Mouse (Mus musculus) cerebellum, adult 9-11 months (tissue): ENCODE results near the gene Rbbp9.
"Not testable (repeated sequence)": the region's sequence is repeated elsewhere in the genome, so short reads cannot be mapped to it uniquely, and the experiment has no call there.

Source experiments
- DNase-seq: peaks from one replicate; pipeline ENCODE4 v3.0.0; 2022

The Rbbp9 gene

DNA sequence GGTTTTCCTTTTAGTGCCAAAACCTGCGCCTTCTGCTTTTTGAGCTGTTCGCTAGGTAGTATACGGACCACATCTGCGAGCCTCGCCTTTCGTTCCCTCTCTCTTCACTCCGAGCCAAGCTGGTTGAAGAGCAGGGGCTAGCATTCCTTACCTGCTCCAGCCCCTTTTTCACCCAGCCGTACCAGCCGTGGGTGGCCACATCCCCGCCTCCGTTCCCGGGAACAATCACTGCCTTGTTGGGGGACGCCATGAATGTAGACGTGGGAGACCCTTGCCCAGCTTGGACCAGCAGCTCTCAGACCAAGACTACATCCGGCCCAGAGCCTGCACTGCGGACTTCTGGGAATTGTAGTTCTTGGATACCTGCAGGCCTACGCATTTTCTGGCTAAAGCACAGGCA is at the start of gene Rbbp9:
Rbbp9 (minus strand) TSS at position 341 of the 400 bp plus-strand sequence.
- peak; percentile 75 for DNase-seq

DNA sequence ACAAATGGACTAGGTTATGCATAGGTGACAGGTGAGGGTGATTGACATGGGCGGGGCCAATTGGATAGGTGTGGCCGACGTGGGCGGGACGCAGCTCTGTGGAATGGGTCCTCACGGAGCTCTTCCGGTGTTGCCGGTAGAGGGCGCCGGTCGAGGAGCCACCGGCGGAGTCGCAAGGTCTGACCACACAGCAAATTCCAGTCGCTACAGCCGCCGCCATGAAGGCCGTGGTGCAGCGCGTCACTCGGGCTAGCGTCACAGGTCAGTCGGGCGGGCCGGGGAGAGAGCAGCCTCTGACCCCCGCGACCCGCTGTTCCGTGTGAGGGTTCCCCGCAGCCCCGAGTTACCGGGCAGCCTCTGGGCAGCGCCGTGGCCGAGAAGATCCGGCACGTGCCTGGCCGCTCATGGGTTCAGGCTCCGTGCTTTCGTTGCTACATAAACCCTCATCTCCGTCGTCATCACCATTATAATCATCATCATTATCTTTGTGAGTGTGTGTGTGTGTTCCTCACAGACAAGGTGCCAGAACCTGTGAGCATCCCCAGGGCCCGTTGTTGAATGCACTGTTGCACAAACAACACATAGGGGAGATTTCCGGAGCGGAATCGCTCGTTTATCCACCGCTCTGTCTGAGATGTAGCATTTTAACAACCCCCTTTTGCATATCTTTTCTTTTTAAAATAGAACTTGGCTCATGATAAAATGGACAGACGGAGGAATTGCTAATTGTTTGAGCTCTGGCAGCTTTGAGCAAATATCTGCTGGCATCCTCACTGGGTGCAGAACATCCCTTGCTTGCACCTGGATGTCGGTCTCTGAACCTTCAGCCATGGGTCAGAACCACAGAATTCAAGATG is 49.4 kb upstream of the Rbbp9 start, which contains the start of gene Dtd1:
Dtd1 (plus strand) TSS at position 67 of the 857 bp plus-strand sequence.
- peak; percentile 95 for DNase-seq

DNA sequence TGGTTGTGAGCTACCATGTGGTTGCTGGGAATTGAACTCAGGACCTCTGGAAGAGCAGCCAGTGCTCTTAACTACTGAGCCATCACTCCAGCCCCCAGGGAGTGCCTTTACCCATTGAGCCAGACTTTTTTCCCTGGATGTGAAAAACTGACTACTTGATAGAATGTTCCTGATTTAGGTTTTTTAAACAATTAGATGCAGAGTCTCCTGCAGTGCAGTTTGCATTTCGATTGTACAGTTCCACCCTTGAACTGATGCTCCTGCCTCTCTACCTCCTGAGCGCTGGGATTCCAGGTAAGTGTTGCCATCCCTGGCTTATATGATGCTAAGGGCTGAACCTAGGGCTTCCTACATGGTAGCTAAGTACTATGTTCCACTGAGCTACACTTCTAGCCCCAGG is 47.3 kb upstream of the Rbbp9 start:
- no peak for DNase-seq

DNA sequence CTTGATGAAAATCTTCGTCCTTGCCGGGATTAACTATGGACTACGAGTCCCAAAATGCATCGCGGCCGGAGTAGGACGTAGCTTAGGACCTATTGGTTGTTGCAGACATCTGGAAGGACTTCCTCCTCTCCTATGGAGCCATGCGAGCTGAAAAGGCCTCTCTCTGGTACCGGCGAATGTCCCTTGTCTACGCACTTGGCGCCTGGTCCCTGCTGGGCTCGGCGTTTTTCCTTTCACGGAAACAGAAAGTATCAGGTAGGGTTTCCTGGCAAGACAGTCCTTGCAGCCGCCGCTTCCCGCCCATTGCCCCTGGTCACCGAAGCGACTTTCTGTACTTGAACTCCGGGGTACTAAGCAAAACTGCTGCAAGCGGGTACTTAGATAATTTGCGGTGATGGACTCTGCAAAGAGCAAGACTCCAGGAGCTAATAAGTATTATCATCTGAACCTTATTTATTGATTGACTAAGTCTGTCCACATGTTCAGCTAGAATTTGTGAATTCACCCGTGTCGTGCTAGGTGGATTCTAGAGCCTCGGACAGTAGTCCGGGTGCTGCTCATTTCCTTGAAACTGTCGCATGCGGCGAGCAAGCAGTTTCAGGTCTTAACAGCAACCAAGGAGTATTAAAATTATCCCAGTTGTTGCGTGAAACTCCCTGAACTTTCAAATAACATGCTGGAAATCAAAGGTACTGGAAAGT is 43.4 kb upstream of the Rbbp9 start, which contains the start of gene Smim26:
Smim26 (plus strand) TSS at position 104 of the 701 bp plus-strand sequence.
- DNase-seq: peak; percentile 82

DNA sequence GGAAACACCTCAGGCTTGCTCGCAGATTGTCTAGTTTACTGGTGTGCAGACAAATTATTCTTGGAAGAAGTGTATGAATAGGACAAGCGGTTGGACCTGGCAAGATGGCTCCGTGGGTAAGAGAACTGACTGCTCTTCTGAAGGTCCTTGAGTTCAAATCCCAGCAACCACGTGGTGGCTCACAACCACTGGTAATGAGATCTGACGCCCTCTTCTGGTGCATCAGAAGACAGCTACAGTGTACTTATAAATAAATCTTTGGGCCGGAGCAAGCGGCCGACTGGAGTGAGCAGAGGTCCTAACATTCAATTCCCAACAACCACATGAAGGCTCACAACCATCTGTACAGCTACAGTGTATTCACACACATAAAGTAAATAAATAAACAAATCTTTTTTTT is 42.4 kb upstream of the Rbbp9 start:
- DNase-seq: not testable (repeated sequence)

GRCm38 (mm10) chr2:144588723-144589122 is 38.1 kb upstream of the Rbbp9 start:
- DNase-seq: no peak

DNA sequence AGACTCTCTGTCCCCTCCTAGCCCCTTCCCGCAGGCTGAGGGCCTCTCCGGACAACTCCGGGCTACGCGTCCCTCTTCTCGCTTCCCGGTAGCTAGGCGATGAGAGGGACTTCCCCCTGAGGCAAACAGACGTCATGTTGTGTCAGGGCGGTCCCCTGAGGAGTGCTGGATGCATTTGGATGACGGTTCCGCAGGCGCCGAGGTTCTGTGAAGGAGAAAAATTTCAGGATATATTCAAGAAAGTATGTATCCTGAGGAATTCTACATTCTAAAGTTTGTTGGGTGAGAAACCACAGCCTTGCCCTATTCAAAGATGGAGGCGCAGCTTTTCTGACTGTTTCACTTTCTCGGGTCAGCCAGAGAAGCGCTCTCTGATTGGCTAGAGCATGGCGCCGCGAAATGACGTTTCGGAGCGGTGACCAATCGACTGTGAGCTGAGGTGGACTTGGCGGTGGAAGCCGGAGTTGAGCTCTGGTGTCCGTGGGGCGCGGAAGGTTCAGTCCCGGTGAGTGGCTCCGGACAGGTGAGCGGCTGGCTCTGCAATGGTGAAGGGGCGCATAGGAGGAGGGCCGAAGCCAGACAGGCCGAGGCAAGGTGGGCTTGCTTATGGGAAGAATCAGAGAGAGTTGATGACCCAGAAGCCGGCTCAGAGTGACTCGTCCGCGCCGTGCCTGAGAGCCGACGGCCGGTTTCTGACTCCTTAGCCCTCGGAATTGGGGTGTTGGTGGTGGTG is 5.3 kb upstream of the Rbbp9 start, which contains the start of gene Sec23b:
Sec23b (plus strand) TSS at position 410 of the 733 bp plus-strand sequence.
- DNase-seq: peak; percentile 97

DNA sequence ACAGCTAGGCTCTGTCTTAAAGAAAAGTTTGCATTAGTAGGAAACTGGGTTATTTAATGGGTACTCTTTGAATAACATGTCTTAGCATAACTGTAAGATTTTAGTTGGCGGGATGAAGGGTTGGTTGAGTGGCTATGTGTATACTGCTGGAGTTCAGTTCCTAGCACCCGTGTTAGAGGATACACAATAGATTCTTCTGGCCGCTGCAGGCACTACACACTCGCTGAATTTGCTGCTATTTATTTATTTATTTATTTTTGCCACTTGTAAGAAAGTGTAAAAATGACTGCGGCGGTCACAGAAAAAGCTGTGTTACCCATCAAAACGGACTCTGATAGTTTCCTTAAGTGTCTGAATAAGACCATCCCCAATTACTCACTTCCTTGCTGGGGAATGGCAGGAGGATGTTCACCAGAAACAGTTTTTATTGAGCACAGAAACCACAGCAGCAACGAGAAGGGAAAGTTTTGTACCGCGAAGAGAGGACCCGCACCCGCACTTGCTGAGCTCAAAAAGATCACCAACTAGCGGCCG is 4.7 kb upstream of the Rbbp9 start:
- no peak for DNase-seq

DNA sequence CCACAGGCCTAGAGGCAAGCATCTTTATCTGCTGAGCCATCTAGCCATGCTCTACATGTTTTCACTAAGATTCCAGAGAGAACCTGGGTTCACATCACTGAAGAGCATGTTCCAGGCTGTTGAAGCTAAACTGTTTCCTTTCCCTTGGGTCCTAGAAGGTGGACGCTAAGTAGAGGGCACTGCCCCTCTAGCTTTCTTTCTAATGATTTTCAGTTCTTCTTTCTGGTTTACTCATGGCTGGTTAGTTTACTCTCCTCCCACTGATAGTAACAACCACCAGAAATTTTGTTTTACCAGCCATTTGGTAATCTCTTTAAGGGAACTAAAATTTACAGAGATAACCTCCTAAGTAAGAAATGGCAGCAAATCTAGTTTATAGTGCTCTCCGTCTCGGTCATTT is 3.2 kb upstream of the Rbbp9 start:
- no peak for DNase-seq

DNA sequence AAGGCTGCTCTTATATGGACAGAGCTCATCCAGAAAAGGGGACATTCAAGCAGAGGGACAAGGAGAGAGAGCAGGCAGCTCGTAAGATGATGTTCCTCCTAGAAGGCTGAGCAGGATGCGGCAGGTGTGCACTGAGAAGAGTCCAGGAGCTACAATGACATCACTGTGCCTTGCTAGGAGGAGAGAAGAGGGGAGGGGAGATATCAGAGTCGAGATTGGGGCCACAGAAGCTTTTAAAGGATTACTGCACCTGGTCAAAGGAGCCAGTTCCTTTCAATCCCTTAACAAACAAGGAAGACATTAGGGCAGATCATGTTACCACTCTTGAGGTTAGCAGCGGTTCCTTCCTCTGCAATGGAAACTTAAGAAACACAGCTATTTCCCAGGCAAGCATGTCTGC is 3.1 kb downstream of the Rbbp9 start:
- no peak for DNase-seq

DNA sequence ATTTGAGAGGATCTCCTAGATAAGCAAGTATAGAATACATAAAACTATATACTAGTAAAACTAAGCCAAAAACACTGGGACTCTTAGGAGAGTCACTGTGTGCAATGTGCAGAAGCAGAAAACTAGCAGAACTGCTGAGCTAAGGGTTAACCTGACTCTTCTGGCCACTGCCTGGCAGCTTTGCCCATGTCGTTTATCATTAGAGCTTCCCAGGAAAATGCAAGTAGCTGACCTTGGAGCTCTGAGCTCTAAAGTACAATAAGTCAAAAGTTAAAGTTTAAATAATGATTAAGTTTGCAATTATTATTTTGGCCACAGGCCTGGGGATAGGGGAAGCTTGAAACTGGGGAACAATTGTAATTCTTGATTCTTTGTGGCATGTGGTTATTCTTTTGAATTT is 5.2 kb downstream of the Rbbp9 start:
- DNase-seq: no peak

DNA sequence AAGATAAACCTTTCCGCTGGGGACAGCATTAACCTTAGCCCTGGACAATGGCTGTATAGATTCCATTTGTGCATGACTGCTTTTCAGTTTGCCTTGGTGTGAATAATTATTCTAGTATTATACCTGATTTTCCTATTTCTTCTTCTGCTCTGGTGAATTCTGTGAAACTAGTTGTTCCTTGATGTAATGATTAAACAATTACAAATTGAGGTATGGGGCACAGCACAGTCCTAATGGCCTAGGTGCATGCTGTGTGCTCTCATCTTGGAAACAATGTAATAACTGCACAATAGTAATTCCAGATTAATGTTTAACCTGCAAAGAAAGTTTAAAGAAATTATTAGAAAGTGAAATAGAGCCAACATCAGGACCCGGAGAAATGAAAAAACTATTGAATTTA is 5.6 kb downstream of the Rbbp9 start:
- DNase-seq: no peak

GRCm38 (mm10) chr2:144544630-144545029 is 6.0 kb downstream of the Rbbp9 start:
- DNase-seq: no peak

- no peak for DNase-seq
Measured at GRCm38 (mm10) chr2:144543670-144544069, 7.0 kb downstream of the Rbbp9 start.

DNA sequence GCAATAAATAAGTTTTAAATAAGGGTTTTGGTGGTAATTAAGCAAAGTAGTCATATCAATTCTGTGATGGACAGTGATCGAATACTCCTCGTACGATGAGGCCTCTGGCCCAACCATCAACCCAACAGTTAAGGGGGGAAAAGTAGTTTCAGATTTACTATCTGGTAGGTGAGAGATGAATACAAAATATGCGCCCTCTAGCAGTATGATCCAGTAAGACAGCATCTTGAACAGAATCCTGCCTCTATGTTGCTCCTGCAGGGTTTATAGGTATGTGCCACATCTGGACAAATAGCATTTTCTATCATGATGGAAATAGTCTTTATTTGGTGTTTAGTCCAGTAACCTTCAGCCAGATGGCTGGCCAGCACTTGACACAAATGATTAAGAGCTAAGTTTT is 9.4 kb downstream of the Rbbp9 start:
- no peak for DNase-seq

GRCm38 (mm10) chr2:144537123-144537522 is 13.5 kb downstream of the Rbbp9 start:
- no peak for DNase-seq

DNA sequence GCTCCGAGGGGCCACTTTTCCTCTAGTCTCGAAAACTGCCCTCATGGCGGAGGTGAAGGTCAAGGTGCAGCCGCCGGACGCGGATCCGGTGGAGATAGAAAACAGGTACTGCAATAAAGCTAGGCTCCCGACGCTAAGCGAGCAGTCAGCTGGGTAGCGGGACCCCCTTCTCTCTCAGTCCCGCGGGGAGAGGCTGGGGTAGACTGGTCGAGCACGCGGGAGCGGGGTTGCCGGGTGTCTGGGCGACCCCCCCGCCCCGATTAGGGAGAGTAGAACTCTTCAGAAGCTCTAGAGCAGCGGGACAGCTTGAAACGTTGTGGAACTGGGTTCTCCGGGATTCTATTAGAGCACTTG is 22.9 kb downstream of the Rbbp9 start:
- no peak for DNase-seq

GRCm38 (mm10) chr2:144526981-144527820 is 23.5 kb downstream of the Rbbp9 start, which contains the start of the genes Dzank1 and Polr3f:
Dzank1 (minus strand) TSS chr2:144527414.
Polr3f (plus strand) TSS chr2:144527718.
- DNase-seq: peak; percentile 98

DNA sequence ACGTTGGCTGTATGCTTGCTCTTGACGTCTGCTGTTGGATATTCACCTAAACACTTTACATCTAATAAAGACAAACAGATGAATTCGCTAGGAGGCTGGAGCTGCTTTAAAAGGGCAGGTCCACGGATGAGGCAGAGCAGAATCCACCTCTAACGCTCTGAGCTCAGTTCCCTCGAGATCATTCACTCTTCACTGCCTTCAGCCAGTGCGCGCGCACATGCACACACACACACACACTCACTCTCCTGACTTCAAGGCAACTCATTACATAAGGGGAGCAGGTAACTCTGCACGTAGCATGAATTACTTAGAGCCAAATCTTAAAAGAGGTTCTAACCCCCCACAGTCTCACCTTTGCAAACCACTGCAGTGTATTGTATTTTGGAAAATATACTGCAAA is 24.8 kb downstream of the Rbbp9 start:
- DNase-seq: peak; percentile 40

DNA sequence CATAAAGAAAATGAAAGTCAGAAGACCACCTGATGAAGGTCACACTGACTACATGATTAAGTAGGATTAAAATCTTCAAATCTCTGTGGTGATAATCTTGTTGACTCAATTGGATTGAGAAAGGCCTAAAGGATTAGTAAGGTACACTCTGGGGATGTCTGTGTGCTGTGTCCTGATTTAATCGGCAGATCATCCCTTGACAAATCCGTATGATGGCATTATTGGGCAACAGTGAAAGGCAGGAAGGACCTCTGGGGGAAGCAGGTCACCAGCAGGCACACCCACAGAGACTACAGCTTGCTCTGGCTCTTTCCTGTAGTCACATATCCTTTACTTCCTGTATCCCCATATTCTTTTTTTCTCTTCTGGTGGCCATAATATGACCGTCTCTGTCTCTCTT is 30.9 kb downstream of the Rbbp9 start:
- DNase-seq: no peak

GRCm38 (mm10) chr2:144514619-144515018 is 36.0 kb downstream of the Rbbp9 start:
- no peak for DNase-seq

DNA sequence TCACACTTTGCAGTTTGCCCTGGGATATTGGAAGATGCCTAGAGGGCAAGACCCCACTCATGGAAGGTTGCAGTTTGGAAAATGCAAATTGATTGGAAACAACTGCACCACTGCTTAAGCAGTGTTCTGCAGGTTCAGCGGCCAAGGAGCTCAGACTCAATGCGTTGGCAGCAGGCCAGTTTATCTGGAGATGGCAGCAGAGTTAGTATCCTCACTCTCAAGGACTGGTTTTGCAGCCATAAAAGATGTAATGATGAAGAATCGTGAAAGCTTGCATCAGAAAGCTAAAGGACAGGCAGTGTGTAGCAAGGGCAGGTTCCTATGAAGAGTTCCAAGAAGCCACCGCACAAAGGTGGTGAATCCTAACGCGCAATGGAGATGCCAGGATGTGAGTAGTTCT is 48.5 kb downstream of the Rbbp9 start:
- no peak for DNase-seq
